Mouse (Mus musculus): ENCODE data around the gene Dbt. TPM values are rescaled to one million over a fixed set of nuclear protein-coding genes. Genes with fewer than 3 reads are reported as not detected.
A peak's percentile ranks its signal among the peaks of the same experiment; 100 is the strongest.

The Dbt gene
- total and polyA plus RNA-seq, 3 experiments, result 12.7 to 13.2 TPM; not detected in 1

DNA sequence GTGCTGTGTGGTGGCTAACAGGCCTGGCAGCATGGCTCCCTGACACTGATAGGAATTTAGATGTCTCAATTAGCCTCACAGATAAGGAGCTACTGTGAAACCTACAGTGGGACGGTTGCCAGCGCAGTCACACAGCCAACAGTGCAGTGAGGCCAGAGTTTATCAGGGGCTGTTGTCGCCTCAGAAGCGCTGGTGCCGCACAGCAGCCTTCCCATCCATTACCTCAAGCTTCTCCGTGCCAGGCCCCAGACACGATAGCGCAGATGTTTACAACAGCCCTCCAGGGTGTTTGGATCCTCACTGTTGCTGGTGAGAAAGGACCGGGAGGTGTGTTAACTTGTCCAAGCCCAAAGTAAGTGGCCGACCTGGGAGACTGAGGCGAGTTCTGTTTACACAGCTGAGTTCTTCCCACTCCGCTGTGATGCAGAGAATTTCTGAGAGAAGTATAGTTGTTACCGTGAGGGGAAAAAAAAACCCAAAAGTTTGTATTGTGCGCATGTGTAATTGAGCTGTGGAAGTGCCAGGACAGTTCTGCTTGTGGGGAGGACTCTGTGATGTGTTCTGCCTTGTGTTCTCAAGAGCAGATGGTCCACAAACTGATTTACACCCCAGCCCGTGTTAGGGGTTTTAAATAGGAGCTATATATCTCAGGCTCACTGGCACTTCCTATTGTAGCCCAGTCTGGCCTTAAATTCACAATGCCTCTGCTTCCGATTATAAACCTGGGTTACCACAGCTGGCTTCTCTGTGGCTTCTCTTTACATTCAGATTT lies 23.7 kb downstream of the Dbt start (continued):
- TF ChIP-seq MAX (IDR thresholded peaks at IDR 0.05; ENCODE audit: low read length), result peak; percentile 45; the same call in 1 of the 2 replicates
- TF ChIP-seq USF2 (IDR thresholded peaks at IDR 0.05; ENCODE audit: borderline replicate concordance in 1 of 2, insufficient read depth in 1 of 2, low read depth in 1 of 2, low read length in 2 of 2), result no peak
- TF ChIP-seq RAD21 (IDR thresholded peaks at IDR 0.05; ENCODE audit: low read depth, low read length), result no peak

DNA sequence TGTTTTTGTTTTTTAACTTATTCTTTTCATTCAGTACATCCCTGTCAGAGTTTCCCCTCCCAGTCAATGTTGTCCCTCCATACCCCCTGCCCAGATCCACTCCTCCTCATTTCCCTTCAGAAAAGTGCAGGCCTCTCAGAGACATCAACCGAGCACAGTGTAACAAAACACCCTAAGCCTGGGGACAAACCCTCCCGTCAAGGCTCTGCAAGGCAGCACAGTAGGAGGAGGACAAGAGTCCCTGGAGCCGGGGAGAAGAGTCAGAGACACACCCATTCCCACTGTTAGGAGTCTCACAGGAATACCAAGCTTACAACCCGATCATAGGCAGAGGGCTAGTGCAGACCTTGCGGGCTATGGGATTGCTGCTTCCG lies 24.3 kb downstream of the Dbt start:
- peaks cover 0 to 14% of the 10 kb centered on the region in 2 experiments; a peak in 3 of 4 replicates for H3K36me3 ChIP-seq (ENCODE audit: control insufficient read depth in 1 of 2, insufficient read depth in 2 of 2, low read length in 2 of 2)
- H3K27ac ChIP-seq (ENCODE audit: control insufficient read depth, low read depth, low read length), result no peak overlapping the region
- H3K4me1 ChIP-seq (ENCODE audit: control insufficient read depth in 1 of 2, insufficient read depth in 2 of 2, low read length in 2 of 2), result peaks cover 7 to 16% of the 10 kb centered on the region in 2 experiments
- H3K9ac ChIP-seq (ENCODE audit: control insufficient read depth, low read depth, low read length, poor library complexity, severe bottlenecking), result no peak overlapping the region
- no peaks in the 10 kb centered on the region for H3K27me3 ChIP-seq (ENCODE audit: control insufficient read depth in 1 of 2, insufficient read depth in 2 of 2, low read length in 2 of 2)
- H3K9me3 ChIP-seq (replicated peaks; ENCODE audit: insufficient read depth, low read length), result no peaks in the 10 kb centered on the region
- H3K4me3 ChIP-seq (ENCODE audit: control insufficient read depth in 1 of 2, insufficient read depth in 1 of 2, low read depth in 2 of 2, low read length in 2 of 2), result no peak overlapping the region
- H3K79me2 ChIP-seq (ENCODE audit: control insufficient read depth, insufficient read depth, low read length, poor library complexity), result no peaks in the 10 kb centered on the region
- TF ChIP-seq ETS1 (IDR thresholded peaks at IDR 0.05; ENCODE audit: low read depth, low read length) (no peak), CHD2 (IDR thresholded peaks at IDR 0.05; ENCODE audit: low read length) (no peak), USF1 (IDR thresholded peaks at IDR 0.05; ENCODE audit: low read depth, low read length) (no peak), MAFK (IDR thresholded peaks at IDR 0.05; ENCODE audit: borderline replicate concordance, low read depth, low read length) (no peak), HCFC1 (IDR thresholded peaks at IDR 0.05; ENCODE audit: low read depth, low read length) (no peak)
- DNase-seq (ENCODE audit: low read depth, low spot score), result no peak

DNA sequence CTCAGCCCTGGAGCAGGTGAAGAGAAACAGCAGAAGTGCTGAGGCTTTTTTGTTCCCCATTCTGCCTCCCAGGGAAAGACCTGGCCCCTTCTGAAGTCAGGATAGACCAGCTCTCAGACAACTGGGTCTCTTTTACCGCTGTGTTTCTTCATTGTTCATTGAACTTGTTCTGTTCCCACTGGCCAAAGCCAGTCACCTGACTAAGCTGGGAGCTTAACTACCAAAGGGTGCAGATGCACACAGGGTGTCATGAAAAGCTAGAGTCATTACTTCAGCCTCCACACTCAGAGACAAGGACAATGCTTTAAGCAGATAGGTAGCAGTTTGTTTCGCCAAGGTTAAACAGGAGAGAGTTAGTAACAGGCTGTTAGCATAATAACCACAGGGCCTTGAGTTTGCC lies 29.2 kb downstream of the Dbt start:
- TF ChIP-seq ETS1 (IDR thresholded peaks at IDR 0.05; ENCODE audit: low read depth, low read length) (no peak), ELF1 (IDR thresholded peaks at IDR 0.05; ENCODE audit: low read depth, low read length) (no peak), HCFC1 (IDR thresholded peaks at IDR 0.05; ENCODE audit: low read depth, low read length) (no peak), MAFK (IDR thresholded peaks at IDR 0.05; ENCODE audit: borderline replicate concordance, low read depth, low read length) (no peak), CTCF (IDR thresholded peaks at IDR 0.05 in 2 of 3, conservative IDR thresholded peaks at IDR 0.05 in 1 of 3; ENCODE audit: control insufficient read depth in 1 of 3, insufficient read depth in 1 of 3, low read depth in 2 of 3, low read length in 3 of 3, poor library complexity in 1 of 3, severe bottlenecking in 1 of 3) (no peak), RCOR1 (IDR thresholded peaks at IDR 0.05; ENCODE audit: low read depth, low read length) (no peak), GABPA (IDR thresholded peaks at IDR 0.05; ENCODE audit: low read depth, low read length) (no peak), NRF1 (IDR thresholded peaks at IDR 0.05; ENCODE audit: insufficient read depth, low read depth, low read length, poor library complexity, severe bottlenecking) (no peak), MYC (IDR thresholded peaks at IDR 0.05; ENCODE audit: low read depth, low read length) (no peak), SIN3A (IDR thresholded peaks at IDR 0.05; ENCODE audit: low read length) (no peak), SMC3 (IDR thresholded peaks at IDR 0.05; ENCODE audit: low read depth, low read length) (no peak), MYB (IDR thresholded peaks at IDR 0.05; ENCODE audit: low read depth, low read length) (no peak)
- DNase-seq (ENCODE audit: low read depth, low spot score), result no peak
- Histone ChIP-seq H3K9me3 (replicated peaks; ENCODE audit: insufficient read depth, low read length) (no peaks in the 10 kb centered on the region), H3K27me3 (ENCODE audit: control insufficient read depth in 1 of 2, insufficient read depth in 2 of 2, low read length in 2 of 2) (no peaks in the 10 kb centered on the region), H3K4me1 (ENCODE audit: control insufficient read depth in 1 of 2, insufficient read depth in 2 of 2, low read length in 2 of 2) (0 out of 4 replicates have a peak, but pooled peaks cover 0 to 7% of the 10 kb centered on the region in 2 experiments), H3K27ac (ENCODE audit: control insufficient read depth, low read depth, low read length) (no peak overlapping the region), H3K36me3 (ENCODE audit: control insufficient read depth in 1 of 2, insufficient read depth in 2 of 2, low read length in 2 of 2) (peaks cover 2 to 3% of the 10 kb centered on the region in 2 experiments; a peak in 2 of 4 replicates), H3K79me2 (ENCODE audit: control insufficient read depth, insufficient read depth, low read length, poor library complexity) (no peaks in the 10 kb centered on the region), H3K4me3 (ENCODE audit: control insufficient read depth in 1 of 2, insufficient read depth in 1 of 2, low read depth in 2 of 2, low read length in 2 of 2) (no peak overlapping the region), H3K9ac (ENCODE audit: control insufficient read depth, low read depth, low read length, poor library complexity, severe bottlenecking) (no peak overlapping the region)
